Mouse (Mus musculus): ENCODE results near the gene Cd40. TPM values are rescaled to one million over a fixed set of nuclear protein-coding genes. Genes with fewer than 3 reads are reported as not detected.

The Cd40 gene
- polyA plus RNA-seq, 1 experiment from 2014 or later: 7.6 TPM

- peak within 1 kb of the TSS; percentile 98 for H3K9ac ChIP-seq
- peak within 1 kb of the TSS; percentile 86 for H3K4me2 ChIP-seq
- H3K9me3 ChIP-seq: no peaks in the 10 kb centered on the region
- H3K27me3 ChIP-seq (replicated peaks): peaks cover 9% of the 10 kb centered on the region; the same call in 1 of the 2 replicates
- peak within 1 kb of the TSS; percentile 94 for H3K4me3 ChIP-seq
- no peaks in the 10 kb centered on the region for H3K36me3 ChIP-seq
- peaks cover 25% of the 10 kb centered on the region for H3K4me1 ChIP-seq
- peak; percentile 89 for ATAC-seq (ENCODE audit: extremely low read depth, insufficient number of reproducible peaks, low FRiP score, low TSS enrichment)
- WGBS: under 1% methylated on average over 95 of the region's 111 CpGs
- H3K27ac ChIP-seq (replicated peaks): peak within 1 kb of the TSS; percentile 68
These were observed 21.0 kb upstream of the Cd40 start, which contains the start of gene Ncoa5 for GRCm38 (mm10) chr2:165034131-165035057. Ncoa5 (minus strand) TSS chr2:165034867.

GRCm38 (mm10) chr2:165035058-165035431 is 20.4 kb upstream of the Cd40 start:
- Histone ChIP-seq H3K4me3 (peak overlapping the region; percentile 94), H3K9ac (peak overlapping the region; percentile 54; the same call in 1 of the 2 replicates), H3K9me3 (no peaks in the 10 kb centered on the region), H3K4me1 (peaks cover 25% of the 10 kb centered on the region), H3K27ac (replicated peaks) (no peak overlapping the region), H3K27me3 (replicated peaks) (peaks cover 9% of the 10 kb centered on the region; the same call in 1 of the 2 replicates), H3K36me3 (no peaks in the 10 kb centered on the region), H3K4me2 (peak overlapping the region; percentile 86)
- ATAC-seq (ENCODE audit: extremely low read depth, insufficient number of reproducible peaks, low FRiP score, low TSS enrichment): no peak
- 43% methylated on average over 5 of the region's 5 CpGs for WGBS

GRCm38 (mm10) chr2:165037415-165037814 is 18.0 kb upstream of the Cd40 start:
- H3K27me3 ChIP-seq (replicated peaks): peaks cover 15% of the 10 kb centered on the region
- peaks cover 17% of the 10 kb centered on the region for H3K4me1 ChIP-seq
- H3K9me3 ChIP-seq: no peaks in the 10 kb centered on the region
- no peak overlapping the region for H3K4me3 ChIP-seq
- H3K36me3 ChIP-seq: no peaks in the 10 kb centered on the region
- WGBS: 59% methylated on average over 4 of the region's 4 CpGs
- H3K27ac ChIP-seq (replicated peaks): no peak overlapping the region
- H3K9ac ChIP-seq: no peak overlapping the region
- ATAC-seq (ENCODE audit: extremely low read depth, insufficient number of reproducible peaks, low FRiP score, low TSS enrichment): no peak
- no peak overlapping the region for H3K4me2 ChIP-seq

GRCm38 (mm10) chr2:165042126-165042525 is 13.3 kb upstream of the Cd40 start:
- no peak overlapping the region for H3K27ac ChIP-seq (replicated peaks)
- H3K9ac ChIP-seq: no peak overlapping the region
- ATAC-seq (ENCODE audit: extremely low read depth, insufficient number of reproducible peaks, low FRiP score, low TSS enrichment): no peak
- no peaks in the 10 kb centered on the region for H3K36me3 ChIP-seq
- H3K9me3 ChIP-seq: no peaks in the 10 kb centered on the region
- H3K4me3 ChIP-seq: no peak overlapping the region
- H3K4me2 ChIP-seq: no peak overlapping the region
- H3K4me1 ChIP-seq: 0 out of 2 replicates have a peak, but pooled peaks cover 4% of the 10 kb centered on the region
- H3K27me3 ChIP-seq (replicated peaks): peaks cover 19% of the 10 kb centered on the region
- 66% methylated on average over 5 of the region's 5 CpGs for WGBS

- Histone ChIP-seq H3K9me3 (no peaks in the 10 kb centered on the region), H3K4me3 (no peak overlapping the region), H3K27me3 (replicated peaks) (peaks cover 12% of the 10 kb centered on the region; the same call in 1 of the 2 replicates), H3K9ac (no peak overlapping the region), H3K4me2 (peak overlapping the region; percentile 37), H3K27ac (replicated peaks) (no peak overlapping the region), H3K4me1 (0 out of 2 replicates have a peak, but pooled peaks cover 4% of the 10 kb centered on the region), H3K36me3 (no peaks in the 10 kb centered on the region)
- ATAC-seq (ENCODE audit: extremely low read depth, insufficient number of reproducible peaks, low FRiP score, low TSS enrichment): no peak
- 30% methylated on average over 17 of the region's 17 CpGs for WGBS
These were observed 12.3 kb upstream of the Cd40 start for GRCm38 (mm10) chr2:165043090-165043636.

- Histone ChIP-seq H3K36me3 (no peaks in the 10 kb centered on the region), H3K27me3 (replicated peaks) (peaks cover 12% of the 10 kb centered on the region; the same call in 1 of the 2 replicates), H3K9me3 (no peaks in the 10 kb centered on the region), H3K4me3 (no peak overlapping the region), H3K4me2 (no peak overlapping the region), H3K4me1 (0 out of 2 replicates have a peak, but pooled peaks cover 4% of the 10 kb centered on the region), H3K9ac (no peak overlapping the region), H3K27ac (replicated peaks) (no peak overlapping the region)
- no peak for ATAC-seq (ENCODE audit: extremely low read depth, insufficient number of reproducible peaks, low FRiP score, low TSS enrichment)
- 59% methylated on average over 2 of the region's 2 CpGs for WGBS
These were observed 11.7 kb upstream of the Cd40 start for GRCm38 (mm10) chr2:165043729-165044128.

GRCm38 (mm10) chr2:165049044-165049443 is 6.4 kb upstream of the Cd40 start:
- no peak overlapping the region for H3K27ac ChIP-seq (replicated peaks)
- H3K27me3 ChIP-seq (replicated peaks): peaks cover 20% of the 10 kb centered on the region
- H3K4me1 ChIP-seq: no peaks in the 10 kb centered on the region
- no peak for ATAC-seq (ENCODE audit: extremely low read depth, insufficient number of reproducible peaks, low FRiP score, low TSS enrichment)
- no peak overlapping the region for H3K4me3 ChIP-seq
- WGBS: 40% methylated on average over 5 of the region's 5 CpGs
- H3K9ac ChIP-seq: no peak overlapping the region
- no peak overlapping the region for H3K4me2 ChIP-seq
- H3K9me3 ChIP-seq: no peaks in the 10 kb centered on the region; the same call in 1 of the 2 replicates
- no peaks in the 10 kb centered on the region for H3K36me3 ChIP-seq

- no peak for ATAC-seq (ENCODE audit: extremely low read depth, insufficient number of reproducible peaks, low FRiP score, low TSS enrichment)
- no peak overlapping the region for H3K27ac ChIP-seq (replicated peaks)
- no peak overlapping the region for H3K4me3 ChIP-seq
- no peak overlapping the region for H3K9ac ChIP-seq
- H3K4me2 ChIP-seq: no peak overlapping the region
- H3K4me1 ChIP-seq: peaks cover 12% of the 10 kb centered on the region
- 68% methylated on average over 18 of the region's 18 CpGs for WGBS
- no peaks in the 10 kb centered on the region; the same call in 1 of the 2 replicates for H3K9me3 ChIP-seq
- H3K36me3 ChIP-seq: no peaks in the 10 kb centered on the region
- peaks cover 33% of the 10 kb centered on the region for H3K27me3 ChIP-seq (replicated peaks)
These were observed 4.4 kb upstream of the Cd40 start for GRCm38 (mm10) chr2:165050826-165051548.

- no peaks in the 10 kb centered on the region; the same call in 1 of the 2 replicates for H3K9me3 ChIP-seq
- H3K36me3 ChIP-seq: no peaks in the 10 kb centered on the region
- no peak overlapping the region for H3K4me2 ChIP-seq
- ATAC-seq (ENCODE audit: extremely low read depth, insufficient number of reproducible peaks, low FRiP score, low TSS enrichment): no peak
- H3K9ac ChIP-seq: no peak overlapping the region
- WGBS: 36% methylated on average over 11 of the region's 11 CpGs
- no peak overlapping the region for H3K4me3 ChIP-seq
- H3K4me1 ChIP-seq: peaks cover 17% of the 10 kb centered on the region
- H3K27me3 ChIP-seq (replicated peaks): peaks cover 39% of the 10 kb centered on the region
- H3K27ac ChIP-seq (replicated peaks): no peak overlapping the region
These were observed 3.9 kb upstream of the Cd40 start for GRCm38 (mm10) chr2:165051566-165051965.

GRCm38 (mm10) chr2:165055905-165056304 is 478 bp downstream of the Cd40 start:
- ATAC-seq (ENCODE audit: extremely low read depth, insufficient number of reproducible peaks, low FRiP score, low TSS enrichment): no peak
- Histone ChIP-seq H3K4me1 (peaks cover 17% of the 10 kb centered on the region), H3K9me3 (no peaks in the 10 kb centered on the region; the same call in 1 of the 2 replicates), H3K4me2 (peak overlapping the region; percentile 69), H3K4me3 (peak overlapping the region; percentile 48), H3K27ac (replicated peaks) (0 out of 2 replicates have a peak overlapping the region, but pooled peaks have one; percentile 33), H3K27me3 (replicated peaks) (peaks cover 45% of the 10 kb centered on the region), H3K36me3 (no peaks in the 10 kb centered on the region), H3K9ac (peak overlapping the region; percentile 61)
- WGBS: 1% methylated on average over 7 of the region's 7 CpGs
